In genomic region chr4:149171581-149171981, GRCm38 (mm10) we compare ENCODE assay signal across 12 mouse cellular contexts. TPM values are rescaled to one million over a fixed set of nuclear protein-coding genes. Genes with fewer than 3 reads are reported as not detected.
DNase-seq lines count a peak whose midpoint lies in the region; ATAC-seq and TF ChIP-seq lines count a peak whose summit lies in the region.
"Had no signal": no experiment of that assay in that cellular context is flagged by ENCODE, and none has a peak within 500 bp of the region (broad histone marks: within the 10 kb centered on the region; RNA-seq: fewer than 3 reads in every experiment).

No protein-coding gene starts in this region.

- peak; percentile 67 for DNase-seq in urinary bladder, postnatal 14 days (ENCODE audit: low spot score)
- no peak for DNase-seq in urinary bladder, postnatal 25 days (ENCODE audit: low spot score)
- DNase-seq in gastrocnemius, postnatal 10 days = peak; percentile 26
- DNase-seq in stomach, postnatal 0 days (ENCODE audit: low spot score) = peak; percentile 51
- no peak for DNase-seq in thymus, postnatal 25 days
- no peak for DNase-seq in left cerebral cortex, adult 18-20 months (ENCODE audit: low spot score in 2 of 2)
- DNase-seq: kidney, adult 8-10 months had no signal

- peaks cover 13% of the 10 kb centered on the region for H3K4me1 ChIP-seq in lung, embryonic 16.5 days (replicated peaks; ENCODE audit: control insufficient read depth, insufficient read depth, low read length)
- H3K4me1 ChIP-seq in stomach, postnatal 0 days (replicated peaks; ENCODE audit: control insufficient read depth, insufficient read depth) = no peaks in the 10 kb centered on the region
- no peaks in the 10 kb centered on the region; the same call in 1 of the 2 replicates for H3K4me1 ChIP-seq in hindbrain, embryonic 16.5 days (ENCODE audit: control insufficient read depth, insufficient read depth, low read depth, low read length)

- peak; percentile 22; the same call in 1 of the 2 replicates for ATAC-seq in lung, embryonic 16.5 days (ENCODE audit: low read depth)
- peak; percentile 50 for ATAC-seq in stomach, postnatal 0 days (ENCODE audit: low FRiP score, low TSS enrichment)
- ATAC-seq in hindbrain, embryonic 16.5 days = no peak

- H3K27me3 ChIP-seq in lung, embryonic 16.5 days (ENCODE audit: control insufficient read depth, insufficient read depth, low read depth, low read length) = no peaks in the 10 kb centered on the region
- no peaks in the 10 kb centered on the region for H3K27me3 ChIP-seq in stomach, postnatal 0 days (ENCODE audit: control insufficient read depth, insufficient read depth, low read length)
- no peaks in the 10 kb centered on the region for H3K27me3 ChIP-seq in hindbrain, embryonic 16.5 days (replicated peaks; ENCODE audit: control insufficient read depth, insufficient read depth, low read length)
- H3K27me3 ChIP-seq: limb, embryonic 13.5 days had no signal

- 43% methylated on average over 5 of the region's 5 CpGs for WGBS in lung, embryonic 16.5 days
- WGBS in stomach, postnatal 0 days = 29% methylated on average over 5 of the region's 5 CpGs
- 83% methylated on average over 5 of the region's 5 CpGs for WGBS in hindbrain, embryonic 16.5 days

- no peak overlapping the region for H3K4me2 ChIP-seq in lung, embryonic 16.5 days (ENCODE audit: low read depth, low read length)
- H3K4me2 ChIP-seq in stomach, postnatal 0 days (replicated peaks; ENCODE audit: low read depth) = no peak overlapping the region
- H3K4me2 ChIP-seq in hindbrain, embryonic 16.5 days (ENCODE audit: low read length) = no peak overlapping the region
- H3K4me2 ChIP-seq: limb, embryonic 13.5 days had no signal

- no peak for TF ChIP-seq CTCF in stomach, postnatal 0 days (IDR thresholded peaks at IDR 0.05; ENCODE audit: low read depth)

- H3K27ac ChIP-seq in lung, embryonic 16.5 days (ENCODE audit: low read length) = peak overlapping the region; percentile 81
- H3K27ac ChIP-seq in stomach, postnatal 0 days (replicated peaks) = peak overlapping the region; percentile 75
- no peak overlapping the region for H3K27ac ChIP-seq in hindbrain, embryonic 16.5 days (ENCODE audit: low read depth, low read length)

- no peaks in the 10 kb centered on the region for H3K36me3 ChIP-seq in lung, embryonic 16.5 days (ENCODE audit: control insufficient read depth, insufficient read depth, low read length)
- H3K36me3 ChIP-seq in stomach, postnatal 0 days (ENCODE audit: control insufficient read depth, insufficient read depth, low read length) = no peaks in the 10 kb centered on the region
- H3K36me3 ChIP-seq in hindbrain, embryonic 16.5 days (ENCODE audit: control insufficient read depth, insufficient read depth, low read length) = no peaks in the 10 kb centered on the region

- TF ChIP-seq EP300 in stomach, postnatal 0 days (optimal IDR thresholded peaks at IDR 0.05) = no peak

- H3K9me3 ChIP-seq in lung, embryonic 16.5 days (ENCODE audit: control insufficient read depth, low read length) = no peaks in the 10 kb centered on the region
- H3K9me3 ChIP-seq in stomach, postnatal 0 days (ENCODE audit: control insufficient read depth, low read length) = no peaks in the 10 kb centered on the region
- H3K9me3 ChIP-seq in hindbrain, embryonic 16.5 days (ENCODE audit: control insufficient read depth, low read length) = no peaks in the 10 kb centered on the region
- H3K9me3 ChIP-seq: limb, embryonic 13.5 days had no signal

- no peak overlapping the region for H3K9ac ChIP-seq in lung, embryonic 16.5 days (ENCODE audit: low read length)
- H3K9ac ChIP-seq in stomach, postnatal 0 days (ENCODE audit: low read length) = no peak overlapping the region
- H3K9ac ChIP-seq in hindbrain, embryonic 16.5 days (ENCODE audit: low read depth, low read length) = no peak overlapping the region
- H3K9ac ChIP-seq: limb, embryonic 13.5 days had no signal

- H3K4me3 ChIP-seq in lung, embryonic 16.5 days (ENCODE audit: low read length) = no peak overlapping the region
- no peak overlapping the region for H3K4me3 ChIP-seq in stomach, postnatal 0 days (ENCODE audit: low read depth, low read length)
- no peak overlapping the region for H3K4me3 ChIP-seq in hindbrain, embryonic 16.5 days (ENCODE audit: low read length)
- H3K4me3 ChIP-seq: limb, embryonic 13.5 days had no signal

RNA-seq across cellular contexts. Expression of gene Pgd, which starts 5.0 kb away (rescaled TPM):
- total RNA-seq in gastrocnemius, postnatal 10 days (2021) = 10 to 100 TPM; 27.1 to 31.3 TPM
- polyA plus RNA-seq in lung, embryonic 16.5 days (2015; fragmentation: Nextera tagmentation; extraction: Ambion mirVana) = 108 and 115 TPM in 2 replicates
- polyA plus RNA-seq in stomach, postnatal 0 days (2015; fragmentation: Nextera tagmentation; extraction: Ambion mirVana) = 266 and 290 TPM in 2 replicates
- polyA plus RNA-seq in hindbrain, embryonic 16.5 days (2015; fragmentation: Nextera tagmentation; extraction: Ambion mirVana) = 122 and 123 TPM in 2 replicates
- 10 to 100 TPM; 33.1 to 37.7 TPM for total RNA-seq in left cerebral cortex, adult 18-20 months (2021)

RNA-seq across cellular contexts. Expression of gene Cenps, which starts 34.2 kb away (rescaled TPM):
- 10 to 100 TPM in 1 of 2 experiments, 1 to 10 TPM in 1; 8.8 to 10.7 TPM for total RNA-seq in gastrocnemius, postnatal 10 days (2021)
- 32.7 and 35.5 TPM in 2 replicates for polyA plus RNA-seq in lung, embryonic 16.5 days (2015; fragmentation: Nextera tagmentation; extraction: Ambion mirVana)
- 10.6 and 11.5 TPM in 2 replicates for polyA plus RNA-seq in stomach, postnatal 0 days (2015; fragmentation: Nextera tagmentation; extraction: Ambion mirVana)
- polyA plus RNA-seq in hindbrain, embryonic 16.5 days (2015; fragmentation: Nextera tagmentation; extraction: Ambion mirVana) = 18.9 TPM in 2 replicates
- total RNA-seq in left cerebral cortex, adult 18-20 months (2021) = 10 to 100 TPM; 26.4 to 31.4 TPM

RNA-seq across cellular contexts. Expression of gene Cort, which starts 45.0 kb away (rescaled TPM):
- under 1 TPM; 0.63 to 0.97 TPM for total RNA-seq in gastrocnemius, postnatal 10 days (2021)
- 0.44 TPM in 1 of 2 replicates, not detected in the other for polyA plus RNA-seq in lung, embryonic 16.5 days (2015; fragmentation: Nextera tagmentation; extraction: Ambion mirVana)
- not detected in 2 replicates for polyA plus RNA-seq in stomach, postnatal 0 days (2015; fragmentation: Nextera tagmentation; extraction: Ambion mirVana)
- polyA plus RNA-seq in hindbrain, embryonic 16.5 days (2015; fragmentation: Nextera tagmentation; extraction: Ambion mirVana) = 0.41 and 0.64 TPM in 2 replicates
- 10 to 100 TPM in 1 of 2 experiments, 1 to 10 TPM in 1; 8.2 to 16.5 TPM for total RNA-seq in left cerebral cortex, adult 18-20 months (2021)
- total RNA-seq: common myeloid progenitor, adult 5-6 weeks had no signal
- polyA plus RNA-seq: thymus, postnatal 0 days had no signal

Comparison
In these comparisons a context has a peak if more than half of its experiments do, and no peak if none do; other contexts are left out.
1. DNase-seq: peak in urinary bladder, postnatal 14 days (single experiment), gastrocnemius, postnatal 10 days (single experiment) and stomach, postnatal 0 days (single experiment); none in urinary bladder, postnatal 25 days (single experiment), thymus, postnatal 25 days (single experiment) and left cerebral cortex, adult 18-20 months (0 of 2).